Mouse (Mus musculus) kidney, embryonic 14.5 days (tissue): ENCODE data around the gene Lrmp. TPM values are rescaled to one million over a fixed set of nuclear protein-coding genes. Genes with fewer than 3 reads are reported as not detected.
"Not testable (repeated sequence)": the region's sequence is repeated elsewhere in the genome, so short reads cannot be mapped to it uniquely, and the experiment has no call there.

Experiments used
- ATAC-seq: fragments of 200-750 bp; cut with Nextera tagmentation; 2 replicates; pipeline ENCODE4 v1.8.0; 2017; ENCODE audit warnings: moderate number of reproducible peaks, mild to moderate bottlenecking, moderate TSS enrichment, moderate library complexity; ENCODE audit not compliant: low FRiP score, low TSS enrichment
- H3K27ac ChIP-seq: fragments of 300-500 bp; sonication (generic); 2 replicates; pipeline ENCODE4 v1.5.1; 2014; ENCODE audit warnings: low read depth, mild to moderate bottlenecking, low read length, moderate library complexity, mixed read lengths
- H3K27me3 ChIP-seq: fragments of 300-500 bp; sonication (generic); 2 replicates; pipeline ENCODE4 v1.6.1; 2014; ENCODE audit warnings: mild to moderate bottlenecking, low read length; ENCODE audit not compliant: control insufficient read depth, insufficient read depth
- H3K36me3 ChIP-seq: fragments of 300-500 bp; sonication (generic); 2 replicates; pipeline ENCODE4 v1.6.1; 2014; ENCODE audit warnings: low read length, mixed read lengths; ENCODE audit not compliant: control insufficient read depth, insufficient read depth
- H3K4me1 ChIP-seq: fragments of 300-500 bp; sonication (generic); 2 replicates; pipeline ENCODE4 v1.6.1; 2014; ENCODE audit warnings: low read length, mixed read lengths; ENCODE audit not compliant: control insufficient read depth, insufficient read depth
- H3K4me2 ChIP-seq: fragments of 300-500 bp; sonication (generic); replicated peaks from 2 replicates; pipeline ENCODE4 v1.6.1; 2014; ENCODE audit warnings: low read depth, mild to moderate bottlenecking, low read length
- H3K4me3 ChIP-seq: fragments of 300-500 bp; sonication (generic); 2 replicates; pipeline ENCODE4 v1.5.1; 2014; ENCODE audit warnings: mild to moderate bottlenecking, low read length
- H3K9ac ChIP-seq: fragments of 300-500 bp; sonication (generic); 2 replicates; pipeline ENCODE4 v1.6.1; 2014; ENCODE audit warnings: low read depth, mild to moderate bottlenecking, low read length, moderate library complexity
- H3K9me3 ChIP-seq: fragments of 300-500 bp; sonication (generic); 2 replicates; pipeline ENCODE4 v1.6.1; 2016; ENCODE audit warnings: low read length; ENCODE audit not compliant: control insufficient read depth
- WGBS: fragments of 180-500 bp; shearing (Covaris S2); extraction: QIAGEN DNeasy Blood & Tissue Kit; methylation state at CpG from one replicate; pipeline ENCODE4 v1.1.7; 2014; 5-methylcytosine and 5-hydroxymethylcytosine counted together
- polyA plus RNA-seq: library from polyadenylated mRNA; unstranded; fragments of >200 nt; fragmentation: Nextera tagmentation; extraction: Ambion mirVana; gene quantifications from 2 replicates; pipeline ENCODE4 v1.2.1, GENCODE M21; 2014

Gene Lrmp
- polyA plus RNA-seq, 1 experiment from 2014 or later: 1.0 TPM

- H3K9me3 ChIP-seq, H3K4me3 ChIP-seq, H3K9ac ChIP-seq, H3K4me2 ChIP-seq, H3K4me1 ChIP-seq, H3K36me3 ChIP-seq, ATAC-seq, H3K27me3 ChIP-seq, H3K27ac ChIP-seq: not testable (repeated sequence)
- WGBS: 46% methylated on average over 7 of the region's 7 CpGs
Observed at GRCm38 (mm10) chr6:145093038-145093622, 22.3 kb upstream of the Lrmp start.

- no peaks in the 10 kb centered on the region for H3K4me1 ChIP-seq
- no peak overlapping the region for H3K9ac ChIP-seq
- H3K36me3 ChIP-seq: no peaks in the 10 kb centered on the region
- no peaks in the 10 kb centered on the region for H3K9me3 ChIP-seq
- no peak overlapping the region for H3K4me3 ChIP-seq
- H3K27ac ChIP-seq: no peak overlapping the region
- no peaks in the 10 kb centered on the region for H3K27me3 ChIP-seq
- WGBS: 69% methylated on average over 4 of the region's 4 CpGs
- no peak for ATAC-seq
- H3K4me2 ChIP-seq: no peak overlapping the region
Observed at GRCm38 (mm10) chr6:145094431-145094830, 21.0 kb upstream of the Lrmp start.

GRCm38 (mm10) chr6:145100923-145101322, 14.5 kb upstream of the Lrmp start:
- no peak for ATAC-seq

GRCm38 (mm10) chr6:145104241-145104939, 11.1 kb upstream of the Lrmp start:
- no peaks in the 10 kb centered on the region for H3K9me3 ChIP-seq
- 63% methylated on average over 10 of the region's 10 CpGs for WGBS
- no peak overlapping the region for H3K27ac ChIP-seq
- H3K4me2 ChIP-seq: no peak overlapping the region
- H3K27me3 ChIP-seq: no peaks in the 10 kb centered on the region
- no peak overlapping the region for H3K9ac ChIP-seq
- H3K36me3 ChIP-seq: no peaks in the 10 kb centered on the region
- H3K4me3 ChIP-seq: no peak overlapping the region
- ATAC-seq: no peak
- H3K4me1 ChIP-seq: no peaks in the 10 kb centered on the region

More at GRCm38 (mm10) chr6:145100923-145101322, 14.5 kb upstream of the Lrmp start:
- Histone ChIP-seq H3K27me3 (no peaks in the 10 kb centered on the region), H3K4me3 (no peak overlapping the region), H3K9me3 (no peaks in the 10 kb centered on the region), H3K4me2 (no peak overlapping the region), H3K9ac (no peak overlapping the region), H3K4me1 (no peaks in the 10 kb centered on the region), H3K27ac (no peak overlapping the region), H3K36me3 (no peaks in the 10 kb centered on the region)
- WGBS: 67% methylated on average over 9 of the region's 9 CpGs

GRCm38 (mm10) chr6:145105439-145105838, 10.0 kb upstream of the Lrmp start:
- Histone ChIP-seq H3K36me3 (no peaks in the 10 kb centered on the region), H3K4me3 (no peak overlapping the region), H3K9ac (no peak overlapping the region), H3K9me3 (no peaks in the 10 kb centered on the region), H3K27me3 (no peaks in the 10 kb centered on the region), H3K27ac (no peak overlapping the region), H3K4me2 (no peak overlapping the region), H3K4me1 (no peaks in the 10 kb centered on the region)
- 96% methylated on average over 10 of the region's 10 CpGs for WGBS
- no peak for ATAC-seq

GRCm38 (mm10) chr6:145106163-145106842, 9.2 kb upstream of the Lrmp start:
- Histone ChIP-seq H3K27ac (no peak overlapping the region), H3K4me3 (no peak overlapping the region), H3K4me1 (no peaks in the 10 kb centered on the region), H3K9me3 (no peaks in the 10 kb centered on the region), H3K4me2 (no peak overlapping the region), H3K36me3 (no peaks in the 10 kb centered on the region), H3K27me3 (no peaks in the 10 kb centered on the region), H3K9ac (no peak overlapping the region)
- 93% methylated on average over 5 of the region's 6 CpGs for WGBS
- ATAC-seq: no peak

GRCm38 (mm10) chr6:145110786-145111185, 4.7 kb upstream of the Lrmp start:
- Histone ChIP-seq H3K27me3 (no peaks in the 10 kb centered on the region), H3K27ac (no peak overlapping the region), H3K4me1 (no peaks in the 10 kb centered on the region), H3K9me3 (no peaks in the 10 kb centered on the region), H3K9ac (no peak overlapping the region), H3K4me3 (no peak overlapping the region), H3K4me2 (no peak overlapping the region), H3K36me3 (no peaks in the 10 kb centered on the region)
- WGBS: 98% methylated on average over 4 of the region's 4 CpGs
- ATAC-seq: no peak

GRCm38 (mm10) chr6:145112865-145113264, 2.6 kb upstream of the Lrmp start:
- Histone ChIP-seq H3K4me3 (no peak overlapping the region), H3K27me3 (no peaks in the 10 kb centered on the region), H3K27ac (no peak overlapping the region), H3K9me3 (no peaks in the 10 kb centered on the region), H3K36me3 (no peaks in the 10 kb centered on the region), H3K4me1 (peaks cover 6% of the 10 kb centered on the region; the same call in 1 of the 2 replicates), H3K4me2 (no peak overlapping the region), H3K9ac (no peak overlapping the region)
- WGBS: 67% methylated on average over 6 of the region's 6 CpGs
- no peak for ATAC-seq

GRCm38 (mm10) chr6:145114561-145114960, 892 bp upstream of the Lrmp start:
- no peak overlapping the region for H3K4me2 ChIP-seq
- WGBS: 82% methylated on average over 2 of the region's 2 CpGs
- no peak for ATAC-seq

More at GRCm38 (mm10) chr6:145114561-145114960, 892 bp upstream of the Lrmp start:
- H3K9ac ChIP-seq: no peak overlapping the region
- peaks cover 6% of the 10 kb centered on the region; the same call in 1 of the 2 replicates for H3K4me1 ChIP-seq
- no peak overlapping the region for H3K4me3 ChIP-seq
- H3K27ac ChIP-seq: no peak overlapping the region
- no peaks in the 10 kb centered on the region for H3K27me3 ChIP-seq
- H3K36me3 ChIP-seq: no peaks in the 10 kb centered on the region
- H3K9me3 ChIP-seq: no peaks in the 10 kb centered on the region
